Mouse (Mus musculus) ES-E14 (cell line): ENCODE measurements around the gene Sh3gl1. TPM values are rescaled to one million over a fixed set of nuclear protein-coding genes. Genes with fewer than 3 reads are reported as not detected.
"Not testable (repeated sequence)": the region's sequence is repeated elsewhere in the genome, so short reads cannot be mapped to it uniquely, and the experiment has no call there.

Experiments
- DNase-seq: peaks from one replicate; pipeline ENCODE4 v3.0.0-alpha.2; 2013; ENCODE audit warnings: low read depth, low spot score
- H3K27ac ChIP-seq: 2 replicates; pipeline ENCODE4 v1.5.1; 2012; ENCODE audit warnings: low read depth, mild to moderate bottlenecking, low read length, moderate library complexity, mixed read lengths; ENCODE audit not compliant: poor library complexity, insufficient read depth, severe bottlenecking
- H3K36me3 ChIP-seq: 2 replicates; pipeline ENCODE4 v1.6.1; 2012; ENCODE audit warnings: mild to moderate bottlenecking, low read length, moderate library complexity, mixed read lengths; ENCODE audit not compliant: control insufficient read depth, poor library complexity, insufficient read depth, severe bottlenecking
- H3K4me1 ChIP-seq, 2 experiments: fragments of 150-350 bp in 1 of 2; sonication (generic) in 1 of 2; 2 replicates each; pipeline ENCODE4 v1.6.1; 2012; ENCODE audit warnings: low read length in 2 of 2, mild to moderate bottlenecking in 1 of 2, mixed read lengths in 1 of 2; ENCODE audit not compliant: control insufficient read depth in 2 of 2, insufficient read depth in 2 of 2, poor library complexity in 1 of 2
- H3K4me3 ChIP-seq, 2 experiments: fragments of 150-350 bp in 1 of 2; sonication (generic) in 1 of 2; 2 replicates each; pipeline ENCODE4 v1.5.1; 2012; ENCODE audit warnings: low read length in 2 of 2, low read depth in 1 of 2, mild to moderate bottlenecking in 1 of 2, mixed read lengths in 1 of 2; ENCODE audit not compliant: insufficient read depth in 1 of 2, poor library complexity in 1 of 2, severe bottlenecking in 1 of 2
- H3K9ac ChIP-seq: 2 replicates; pipeline ENCODE4 v1.6.1; 2012; ENCODE audit warnings: low read depth, mild to moderate bottlenecking, low read length, mixed read lengths; ENCODE audit not compliant: poor library complexity, insufficient read depth, severe bottlenecking
- H3K9me3 ChIP-seq: fragments of 150-350 bp; sonication (generic); 2 replicates; pipeline ENCODE4 v1.6.1; 2012; ENCODE audit warnings: low read depth, mild to moderate bottlenecking, low read length; ENCODE audit not compliant: control insufficient read depth, insufficient read depth
- CHD2 ChIP-seq: IDR thresholded peaks from 2 replicates; pipeline ENCODE4 v1.6.1; 2014; ENCODE audit warnings: mild to moderate bottlenecking, low read depth, low read length, inconsistent platforms
- HCFC1 ChIP-seq: IDR thresholded peaks from 2 replicates; pipeline ENCODE4 v1.6.1; 2012; ENCODE audit warnings: low read length, inconsistent platforms, borderline replicate concordance; ENCODE audit not compliant: insufficient read depth
- MAFK ChIP-seq: IDR thresholded peaks from 2 replicates; pipeline ENCODE4 v1.6.1; 2014; ENCODE audit warnings: mild to moderate bottlenecking, low read depth, low read length, inconsistent platforms; ENCODE audit not compliant: insufficient read depth
- ZC3H11A ChIP-seq: IDR thresholded peaks from 2 replicates; pipeline ENCODE4 v1.6.1; 2012; ENCODE audit warnings: low read depth, mild to moderate bottlenecking, inconsistent platforms, low read length, borderline replicate concordance
- ZNF384 ChIP-seq: IDR thresholded peaks from 2 replicates; pipeline ENCODE4 v1.6.1; 2012; ENCODE audit warnings: low read depth, low read length, inconsistent platforms
- in situ Hi-C, 2 experiments: fragments of 600-800 bp; cut with MboI; formaldehyde crosslinking; loops; one replicate each; pipeline ENCODE4 v1.15.1; 2025; ENCODE audit warnings: low sequenced_read_pairs in 2 of 2, inconsistent platforms in 1 of 2; ENCODE audit not compliant: unreplicated experiment in 2 of 2
- total RNA-seq: library from RNA; depleted of rRNA; stranded (reverse); fragments of 300-350 nt; gene quantifications from 2 replicates; pipeline ENCODE4 v1.2.3, GENCODE M21; 2012; rRNA removed

The Sh3gl1 gene
- total RNA-seq, result 67.7 and 73.8 TPM in 2 replicates

DNA sequence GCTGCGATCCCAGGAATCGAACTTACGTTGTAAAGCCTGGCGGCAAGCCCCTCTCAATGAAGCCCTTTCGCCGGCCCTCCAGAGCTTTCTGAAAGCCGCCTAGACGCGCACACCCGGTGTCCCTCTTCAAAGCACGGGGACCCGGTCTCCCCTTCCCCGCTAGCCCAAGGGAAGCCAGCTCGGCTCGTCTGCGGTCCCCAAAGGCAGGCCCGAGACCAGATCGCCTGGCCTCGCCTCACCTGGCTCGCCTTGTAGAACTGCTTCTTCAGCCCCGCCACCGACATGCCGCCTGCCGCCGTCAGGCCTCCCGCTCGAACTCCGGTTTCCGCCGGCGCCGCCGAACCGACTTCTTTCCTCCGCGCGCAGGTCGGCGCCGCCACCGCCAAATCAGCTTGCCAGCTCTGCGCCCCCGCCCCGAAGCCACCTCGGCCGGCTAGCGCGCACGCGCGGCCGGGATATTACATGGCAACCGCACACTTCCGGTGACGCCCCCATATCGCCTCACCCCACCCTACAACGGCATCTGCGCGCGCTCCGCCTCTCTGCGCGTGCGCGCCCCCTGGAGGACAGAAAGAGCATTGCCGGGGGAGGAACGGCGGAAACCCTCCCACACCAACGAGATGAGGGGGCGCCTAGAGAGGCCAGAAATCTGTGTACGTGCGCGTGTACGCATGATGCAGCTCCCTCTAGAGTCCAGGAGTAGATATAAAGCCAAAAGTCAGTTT lies at the start of gene Sh3gl1:
TSS of gene Sh3gl1 (minus strand) at position 460 of the 725 bp plus-strand sequence.
- no peak for TF ChIP-seq ZC3H11A
- TF ChIP-seq ZNF384, result no peak
- no peak for TF ChIP-seq MAFK
- peak; percentile 79 for TF ChIP-seq HCFC1
- TF ChIP-seq CHD2, result 0 out of 2 replicates have a peak, but pooled peaks have one; percentile 20
- H3K4me3 ChIP-seq, result peak within 1 kb of the TSS; percentile 81 to 85
- peaks cover 4 to 12% of the 10 kb centered on the region in 2 experiments for H3K4me1 ChIP-seq
- H3K9me3 ChIP-seq, result no peaks in the 10 kb centered on the region
- peaks cover 13% of the 10 kb centered on the region; the same call in 1 of the 2 replicates for H3K36me3 ChIP-seq
- peak within 1 kb of the TSS; percentile 94 for H3K9ac ChIP-seq
- peak; percentile 93 for DNase-seq
- in situ Hi-C loops, result no loop called here
- peak within 1 kb of the TSS; percentile 56 for H3K27ac ChIP-seq

DNA sequence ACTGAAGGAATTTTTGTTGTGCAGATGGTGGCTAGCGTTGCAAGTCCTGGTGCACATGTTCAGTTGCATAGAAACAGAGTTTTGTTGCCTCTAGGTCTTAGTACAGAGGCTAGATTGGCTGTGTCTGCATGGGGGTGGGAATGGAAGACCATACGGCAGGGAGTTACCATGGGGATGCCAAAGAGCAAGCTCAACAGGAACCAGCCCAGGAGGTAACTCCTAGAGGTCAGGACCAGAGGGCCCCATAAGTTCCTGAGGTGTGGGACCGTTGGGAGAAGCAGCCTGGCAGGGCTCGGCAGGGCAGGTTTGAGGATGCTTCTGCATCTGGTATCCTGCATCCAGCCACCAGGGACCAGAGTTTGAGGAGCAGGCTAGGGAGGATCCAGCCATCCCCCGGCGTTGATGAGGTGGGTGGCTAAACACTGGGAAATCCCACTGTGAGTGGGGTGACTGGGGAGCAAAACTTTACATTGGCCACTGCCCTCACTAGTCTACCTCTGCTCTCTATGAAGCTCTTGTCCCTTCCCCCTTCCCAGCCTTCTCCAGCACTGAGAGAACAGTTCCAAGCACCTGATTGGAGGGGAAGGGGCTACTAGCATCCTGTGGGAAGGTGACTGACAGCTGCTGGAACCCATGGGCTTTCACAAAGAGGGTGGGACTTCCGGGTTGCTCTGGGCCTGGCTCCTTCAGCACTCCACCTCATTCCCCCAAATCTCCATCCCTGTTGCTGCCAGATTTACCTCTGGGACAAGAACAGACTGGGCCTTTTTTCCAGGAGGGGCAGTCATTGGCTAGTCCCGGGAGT lies 44.5 kb upstream of the Sh3gl1 start:
- DNase-seq, result peak; percentile 82
- H3K9me3 ChIP-seq, result no peaks in the 10 kb centered on the region
- H3K36me3 ChIP-seq, result peaks cover 16% of the 10 kb centered on the region
- TF ChIP-seq MAFK (no peak), ZNF384 (no peak), HCFC1 (no peak), CHD2 (peak; percentile 86)
- peak overlapping the region; percentile 95 to 97 for H3K4me3 ChIP-seq
- no peak overlapping the region for H3K27ac ChIP-seq
- in situ Hi-C loops, result no loop called here
- H3K9ac ChIP-seq, result peak overlapping the region; percentile 93
- H3K4me1 ChIP-seq, result peaks cover 0 to 7% of the 10 kb centered on the region in 2 experiments; a peak in 2 of 4 replicates

DNA sequence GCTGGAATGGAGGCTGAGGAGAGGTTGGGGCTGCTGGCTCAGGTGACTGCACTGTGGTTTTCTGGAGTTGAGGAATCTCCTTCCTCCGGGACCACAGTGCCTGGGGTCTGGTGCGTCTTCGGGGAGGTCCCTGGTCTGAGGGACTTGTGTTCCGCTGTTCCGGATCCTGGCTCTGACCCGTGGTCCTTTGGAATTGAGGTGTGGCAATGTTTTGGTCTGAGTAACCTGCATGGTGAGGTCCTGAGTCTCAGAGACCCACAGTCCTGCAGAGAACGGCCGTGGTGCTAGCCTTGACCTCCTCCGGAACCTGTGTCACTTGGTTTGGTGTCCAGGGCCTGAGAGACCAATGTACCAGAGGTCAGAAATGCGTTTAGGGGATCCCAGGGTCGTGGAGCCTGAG lies 43.5 kb upstream of the Sh3gl1 start:
- Histone ChIP-seq H3K4me3 (peak overlapping the region; percentile 95 to 97), H3K9me3 (no peaks in the 10 kb centered on the region), H3K36me3 (peaks cover 12% of the 10 kb centered on the region), H3K9ac (peak overlapping the region; percentile 93), H3K4me1 (peaks cover 0 to 8% of the 10 kb centered on the region in 2 experiments; a peak in 2 of 4 replicates), H3K27ac (no peak overlapping the region)
- in situ Hi-C loops, result no loop called here
- TF ChIP-seq ZC3H11A (no peak), CHD2 (no peak), HCFC1 (no peak), ZNF384 (no peak), MAFK (no peak)
- DNase-seq, result no peak

DNA sequence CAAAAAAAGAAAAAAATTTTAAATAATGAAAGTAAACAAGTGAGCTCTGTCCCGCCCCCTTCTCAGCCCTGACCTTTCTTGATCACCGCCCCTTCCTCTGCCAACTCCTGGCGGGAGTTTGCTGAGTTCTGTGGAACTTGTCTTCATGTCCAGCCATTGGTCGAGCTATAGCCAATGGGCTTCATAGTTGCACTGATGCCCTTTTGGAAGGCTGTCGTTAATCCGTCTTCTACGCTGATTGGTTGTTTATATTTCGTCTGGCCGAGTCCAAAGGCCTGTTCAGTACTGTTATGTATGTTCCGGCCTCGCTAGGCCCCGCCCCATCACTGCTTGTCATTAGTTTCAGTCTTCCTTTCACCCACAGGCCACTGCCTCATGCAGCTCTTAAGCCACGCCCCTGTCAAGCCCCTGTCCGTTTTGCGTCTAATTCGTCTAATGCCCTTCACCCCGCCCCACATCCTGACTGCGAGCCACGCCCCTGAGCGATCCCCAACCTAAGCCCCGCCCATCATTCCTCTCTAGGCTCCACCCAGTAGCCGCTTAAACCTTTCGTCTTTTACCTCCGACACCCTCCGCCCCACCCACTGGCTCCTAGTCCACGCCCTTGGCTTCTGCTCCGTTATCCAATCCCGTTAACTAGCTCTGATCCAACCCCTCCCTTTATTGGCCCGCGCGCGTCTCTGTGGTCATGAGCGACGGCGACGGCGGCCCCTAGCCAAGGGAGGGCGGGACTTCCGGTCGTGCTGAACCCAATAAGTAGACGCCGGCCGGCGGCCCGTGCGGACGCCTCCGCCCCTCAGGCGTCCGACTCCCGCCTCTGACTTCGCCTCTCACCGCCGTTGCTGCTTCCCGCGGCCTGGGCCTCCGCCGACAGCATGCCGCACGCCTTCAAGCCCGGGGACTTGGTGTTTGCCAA lies 42.7 kb upstream of the Sh3gl1 start, which contains the start of gene Hdgfl2:
TSS of gene Hdgfl2 (plus strand) at position 755 of the 916 bp plus-strand sequence.
- H3K9ac ChIP-seq, result peak within 1 kb of the TSS; percentile 93
- DNase-seq, result peak; percentile 100
- H3K9me3 ChIP-seq, result no peaks in the 10 kb centered on the region
- H3K27ac ChIP-seq, result peak within 1 kb of the TSS; percentile 15; the same call in 1 of the 2 replicates
- peaks cover 12% of the 10 kb centered on the region for H3K36me3 ChIP-seq
- in situ Hi-C loops, result no loop called here
- peak within 1 kb of the TSS; percentile 95 to 97 for H3K4me3 ChIP-seq
- peaks cover 0 to 8% of the 10 kb centered on the region in 2 experiments; a peak in 2 of 4 replicates for H3K4me1 ChIP-seq
- TF ChIP-seq MAFK (no peak), HCFC1 (no peak), ZNF384 (no peak), ZC3H11A (no peak), CHD2 (peak; percentile 88)

DNA sequence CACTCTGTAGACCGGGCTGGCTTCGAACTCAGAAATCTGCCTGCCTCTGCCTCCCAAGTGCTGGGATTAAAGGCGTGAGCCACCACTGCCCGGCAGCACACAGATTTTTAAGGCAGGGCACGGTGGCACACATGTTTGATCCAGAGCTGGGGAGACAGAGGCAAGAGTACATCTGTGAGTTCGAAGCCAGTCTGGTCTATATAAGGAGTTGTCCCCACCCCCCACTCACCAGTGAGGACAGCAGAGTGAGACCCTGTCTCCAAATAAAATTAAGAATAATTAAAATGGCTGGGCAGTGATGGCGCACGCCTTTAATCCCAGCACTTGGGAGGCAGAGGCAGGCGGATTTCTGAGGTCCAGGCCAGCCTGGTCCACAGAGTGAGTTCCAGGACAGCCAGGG lies 41.9 kb upstream of the Sh3gl1 start:
- in situ Hi-C loops, H3K9me3 ChIP-seq, DNase-seq, H3K36me3 ChIP-seq: not testable (repeated sequence)
- 0 out of 2 replicates have a peak overlapping the region, but pooled peaks have one; percentile 15 for H3K27ac ChIP-seq
- H3K9ac ChIP-seq, result peak overlapping the region; percentile 40; the same call in 1 of the 2 replicates
- H3K4me1 ChIP-seq, result peaks cover 0 to 11% of the 10 kb centered on the region in 2 experiments; a peak in 2 of 4 replicates
- H3K4me3 ChIP-seq, result peak overlapping the region in 1 of 2 experiments; percentile 57; a peak in 2 of 4 replicates
